Mouse (Mus musculus): ENCODE results near the gene Slitrk4. TPM values are rescaled to one million over a fixed set of nuclear protein-coding genes. Genes with fewer than 3 reads are reported as not detected.

The Slitrk4 gene
- total RNA-seq (2021) = under 1 TPM in 1 of 2 experiments, not detected in 1; 0.14 TPM
- not detected in 2 replicates for polyA plus RNA-seq (2012; rRNA removed)
- long read RNA-seq = 0 reads

DNA sequence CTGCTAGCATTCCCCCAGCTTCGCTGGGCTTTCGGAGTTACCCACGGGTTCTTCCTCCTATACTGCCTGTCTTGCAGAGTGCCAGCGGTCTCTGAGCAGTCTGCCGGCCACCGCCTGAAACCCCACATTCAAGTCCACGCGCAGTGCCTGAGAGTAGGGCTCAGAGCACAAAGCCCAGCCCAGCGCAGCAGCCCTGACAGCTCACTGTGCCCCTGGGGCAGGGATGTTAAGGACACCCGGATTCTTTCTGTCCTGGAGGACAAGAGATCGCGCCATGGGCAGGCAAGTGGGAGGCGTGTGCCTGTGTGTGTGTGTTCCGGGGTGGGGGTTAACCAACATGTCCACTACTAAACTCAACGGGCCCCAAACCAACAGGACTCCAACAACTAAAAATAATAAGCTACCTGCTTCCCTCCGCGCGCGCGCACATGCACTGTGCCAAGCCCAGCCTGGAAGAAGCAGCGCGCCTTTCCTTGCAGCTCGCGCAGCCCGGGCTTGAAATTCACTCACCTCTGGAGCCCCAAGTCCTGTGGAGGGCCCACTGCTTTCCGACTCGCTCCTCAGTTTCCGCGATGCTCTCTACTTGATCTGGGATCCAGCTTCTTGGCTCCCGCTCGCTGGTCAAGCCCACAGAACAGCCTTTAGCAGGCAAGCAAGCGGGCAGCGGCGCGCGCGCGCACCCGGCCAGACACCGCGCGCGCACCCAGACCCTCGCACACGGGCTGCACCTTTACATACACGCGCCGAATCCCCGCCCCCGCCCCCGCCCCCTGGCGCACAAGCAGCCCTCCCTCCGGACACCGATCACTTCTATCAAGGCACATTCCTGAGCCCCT, at the start of gene Slitrk4:
Gene Slitrk4, minus strand, starts transcription at position 707 of the 836 bp plus-strand sequence.
- DNase-seq = no peak

DNA sequence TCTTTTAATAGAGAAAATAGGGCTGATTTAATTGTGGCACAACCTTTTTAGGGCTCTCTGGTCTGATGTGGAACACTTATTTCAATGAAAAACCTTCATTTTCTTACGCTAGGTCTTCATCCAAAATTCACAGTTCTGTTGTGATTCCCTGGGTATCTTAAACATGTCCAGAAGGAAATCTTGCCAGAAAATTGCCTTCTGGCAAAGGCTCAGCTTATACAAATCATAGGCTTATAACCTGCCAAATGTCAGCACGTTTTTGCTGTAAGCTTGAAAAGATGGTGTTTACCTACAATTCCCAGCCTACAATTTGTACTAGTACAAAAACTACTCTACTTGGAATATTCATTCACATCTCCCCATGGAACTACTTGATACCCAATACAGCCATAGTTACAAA, 42.7 kb upstream of the Slitrk4 start:
- no peak for DNase-seq

DNA sequence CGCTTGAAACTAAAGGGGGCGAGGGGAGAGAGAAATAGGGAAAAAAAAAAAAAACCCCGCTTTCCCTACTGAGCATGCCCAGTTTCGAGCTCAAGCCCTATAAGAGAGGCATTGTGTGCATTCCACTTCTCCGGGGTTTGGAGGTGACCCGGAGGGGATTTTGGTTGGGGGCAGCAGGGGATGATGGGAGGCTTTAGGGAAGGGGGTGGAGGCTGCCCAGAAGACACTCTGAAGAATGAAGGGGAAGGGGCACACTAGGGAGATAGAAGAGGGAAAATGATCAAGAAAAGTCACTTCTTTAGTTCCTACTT, 1.1 kb upstream of the Slitrk4 start:
- DNase-seq = no peak

DNA sequence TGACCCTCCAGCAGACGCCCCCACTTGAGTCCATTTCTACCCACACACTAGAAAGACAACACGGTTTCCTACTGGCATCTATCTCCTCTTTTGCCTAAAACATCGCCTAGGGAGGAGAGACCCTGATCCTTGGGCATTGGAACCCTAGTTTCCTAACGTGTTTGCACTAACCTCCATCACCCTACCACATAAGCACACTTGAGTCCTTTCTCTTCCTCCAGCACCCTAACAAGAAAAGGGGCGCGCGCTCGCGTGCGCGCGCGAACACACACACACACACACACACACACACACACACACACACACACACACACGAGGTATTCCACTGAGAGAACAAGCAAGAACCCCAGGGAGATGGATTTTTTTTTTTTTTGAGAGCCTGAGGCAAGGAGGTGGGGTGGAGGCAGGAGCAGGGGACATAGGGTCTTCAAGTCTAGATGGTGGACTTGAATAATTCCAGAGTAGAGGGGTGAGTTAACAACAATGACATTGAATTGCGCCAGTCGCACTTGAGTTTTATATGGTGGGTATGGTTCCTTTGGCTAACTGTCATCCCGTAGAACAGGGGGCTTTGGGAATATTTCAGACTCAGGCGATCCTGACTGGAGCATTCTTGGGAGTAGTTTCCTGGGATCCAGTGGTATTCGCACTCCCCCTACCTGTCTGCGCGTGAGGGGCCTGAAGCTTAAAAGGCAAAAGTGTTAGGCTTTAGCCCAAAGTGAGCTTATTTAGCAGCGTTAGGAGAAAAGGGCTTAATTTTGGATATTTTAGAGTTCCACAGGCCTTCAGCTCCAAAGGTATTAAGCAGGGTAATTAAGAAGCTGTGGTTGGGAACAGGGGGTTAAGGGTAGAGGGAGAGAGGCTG, 562 bp upstream of the Slitrk4 start:
- no peak for DNase-seq

DNA sequence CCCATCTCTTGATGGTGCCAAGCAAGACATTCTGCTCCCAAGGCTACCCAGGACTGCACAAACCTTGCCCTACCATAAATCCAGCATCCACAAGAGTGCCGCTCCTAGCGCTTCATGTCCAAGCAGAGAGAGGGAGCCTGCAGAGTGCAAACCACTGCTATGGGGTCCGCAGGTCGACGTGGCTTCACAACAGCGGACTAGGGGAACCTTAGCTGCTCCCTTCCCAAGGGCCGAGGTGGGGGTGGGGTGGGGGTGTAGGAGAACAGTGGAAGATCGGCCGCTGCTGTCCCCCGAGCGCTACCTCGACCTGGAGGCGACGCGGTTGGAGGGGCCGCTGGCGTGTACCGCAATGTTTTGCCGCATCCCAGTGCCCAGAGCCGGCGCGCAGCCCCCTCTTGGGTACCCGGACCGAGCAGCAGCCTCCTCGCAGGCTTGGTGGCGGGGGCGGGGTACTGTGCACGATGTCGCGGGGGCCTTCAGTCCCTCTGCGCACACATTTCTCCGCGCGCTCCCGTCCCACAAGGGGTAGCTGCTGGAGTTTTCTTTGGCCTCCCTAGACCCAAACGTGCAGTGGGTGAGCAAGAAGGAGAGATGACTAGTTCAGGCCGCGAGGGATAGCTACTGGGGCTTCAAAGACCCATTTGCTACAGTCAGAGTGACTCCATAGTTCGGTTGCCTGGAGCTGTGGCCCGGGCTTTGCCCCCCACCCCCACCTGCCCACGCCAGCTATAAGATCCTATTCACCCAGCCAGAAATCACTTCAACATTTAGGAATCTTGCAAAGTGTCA, 1.1 kb downstream of the Slitrk4 start:
- DNase-seq = no peak

DNA sequence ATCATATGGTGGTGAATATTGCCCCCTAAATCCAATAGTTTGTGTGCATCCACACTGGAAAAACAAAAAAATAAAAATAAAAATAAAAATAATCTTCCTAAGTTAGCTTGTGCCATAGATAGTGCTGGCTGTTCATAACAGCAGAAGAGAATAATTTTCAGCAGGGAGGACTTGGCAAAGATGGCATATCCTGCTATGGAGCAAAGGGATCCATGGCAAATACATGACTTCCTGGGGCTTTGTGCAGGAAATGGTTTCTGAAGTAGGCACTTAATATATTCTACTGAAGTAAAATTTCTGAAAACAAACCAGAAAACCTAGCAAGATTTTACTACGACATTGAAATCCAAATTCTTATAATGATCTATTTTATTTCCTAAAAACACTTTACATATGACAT, 13.3 kb downstream of the Slitrk4 start:
- DNase-seq = no peak

Other genes with a start within 250 kb of the Slitrk4 start
- gene Gm6760, start 124.8 kb downstream of the Slitrk4 start, total RNA-seq (2021) = not detected
- not detected in 2 replicates for gene Gm6760, start 124.8 kb downstream of the Slitrk4 start, polyA plus RNA-seq (2012; rRNA removed)
- gene 3830417A13Rik, start 103.4 kb downstream of the Slitrk4 start, total RNA-seq (2021) = under 1 TPM in 1 of 2 experiments, not detected in 1; 0.35 TPM
- gene 3830417A13Rik, start 103.4 kb downstream of the Slitrk4 start, polyA plus RNA-seq (2012; rRNA removed) = not detected in 2 replicates